8 mouse cellular contexts compared by ENCODE assay signal in genomic region chr10:78018797-78019203, GRCm38 (mm10). TPM values are rescaled to one million over a fixed set of nuclear protein-coding genes. Genes with fewer than 3 reads are reported as not detected.
DNase-seq lines count a peak whose midpoint lies in the region; ATAC-seq and TF ChIP-seq lines count a peak whose summit lies in the region.

No protein-coding gene starts in this region.

- H3K36me3 ChIP-seq in heart, embryonic 14.5 days (ENCODE audit: control insufficient read depth, insufficient read depth, low read length), result no peaks in the 10 kb centered on the region
- no peaks in the 10 kb centered on the region for H3K36me3 ChIP-seq in lung, embryonic 14.5 days (ENCODE audit: insufficient read depth)
- no peaks in the 10 kb centered on the region for H3K36me3 ChIP-seq in thymus, adult 2 months (ENCODE audit: control insufficient read depth, insufficient read depth, low read length)

- DNase-seq in CD8-positive naive resting alpha-beta T cell, adult 2 months (ENCODE audit: low read depth in 2 of 2, low spot score in 2 of 2), result peak; percentile 61 to 73
- DNase-seq in brain, adult 2 months (ENCODE audit: low read depth, low spot score), result peak; percentile 87
- peak; percentile 92 for DNase-seq in kidney, postnatal 10 days
- DNase-seq in lung, embryonic 14.5 days, result peak; percentile 95
- DNase-seq in thymus, adult 2 months, result peak; percentile 73

- no peak overlapping the region for H3K27ac ChIP-seq in embryonic fibroblast, embryonic 13.5 days (ENCODE audit: insufficient read depth, low read length)
- peak overlapping the region; percentile 82 to 89 for H3K27ac ChIP-seq in heart, embryonic 14.5 days (replicated peaks in 1 of 2; ENCODE audit: control insufficient read depth in 1 of 2, insufficient read depth in 1 of 2, low read depth in 2 of 2, low read length in 2 of 2)
- no peak overlapping the region for H3K27ac ChIP-seq in lung, embryonic 14.5 days (ENCODE audit: low read depth)
- H3K27ac ChIP-seq in olfactory bulb, adult 2 months (ENCODE audit: insufficient read depth, low read depth, low read length), result no peak overlapping the region
- no peak overlapping the region for H3K27ac ChIP-seq in thymus, adult 2 months (ENCODE audit: control insufficient read depth, insufficient read depth, low read length)

- no peaks in the 10 kb centered on the region for H3K4me1 ChIP-seq in embryonic fibroblast, embryonic 13.5 days (ENCODE audit: control insufficient read depth, insufficient read depth, low read length)
- H3K4me1 ChIP-seq in heart, embryonic 14.5 days (ENCODE audit: control insufficient read depth in 2 of 2, insufficient read depth in 2 of 2, low read length in 2 of 2), result peaks cover 5% of the 10 kb centered on the region in 2 experiments
- no peaks in the 10 kb centered on the region for H3K4me1 ChIP-seq in lung, embryonic 14.5 days (ENCODE audit: insufficient read depth)
- H3K4me1 ChIP-seq in olfactory bulb, adult 2 months (ENCODE audit: control insufficient read depth, insufficient read depth, low read length), result peaks cover 2% of the 10 kb centered on the region
- H3K4me1 ChIP-seq in thymus, adult 2 months (replicated peaks; ENCODE audit: control insufficient read depth, insufficient read depth, low read length), result peaks cover 2% of the 10 kb centered on the region

- WGBS in heart, embryonic 14.5 days, result 11% methylated on average over 19 of the region's 19 CpGs
- WGBS in lung, embryonic 14.5 days, result 20% methylated on average over 19 of the region's 19 CpGs
- 10% methylated on average over 19 of the region's 19 CpGs for WGBS in olfactory bulb, adult 2 months
- 18% methylated on average over 19 of the region's 19 CpGs for WGBS in thymus, adult 2 months

- peak; percentile 95 for TF ChIP-seq CTCF in embryonic fibroblast, embryonic 13.5 days (IDR thresholded peaks at IDR 0.05; ENCODE audit: borderline replicate concordance, insufficient read depth, low read length)
- peak; percentile 96 for TF ChIP-seq CTCF in lung, embryonic 14.5 days (IDR thresholded peaks at IDR 0.05; ENCODE audit: low read depth)
- peak; percentile 91 for TF ChIP-seq CTCF in olfactory bulb, adult 2 months (IDR thresholded peaks at IDR 0.05; ENCODE audit: insufficient read depth, low read depth, low read length)
- TF ChIP-seq CTCF in thymus, adult 2 months (IDR thresholded peaks at IDR 0.05; ENCODE audit: borderline replicate concordance, control insufficient read depth, extremely low read depth, insufficient read depth, low read length, poor library complexity), result peak; percentile 97

- no peaks in the 10 kb centered on the region for H3K9me3 ChIP-seq in heart, embryonic 14.5 days (ENCODE audit: control insufficient read depth, low read length)
- H3K9me3 ChIP-seq in lung, embryonic 14.5 days (ENCODE audit: low read depth, low read length), result no peaks in the 10 kb centered on the region

- peak overlapping the region; percentile 69 for H3K9ac ChIP-seq in heart, embryonic 14.5 days (ENCODE audit: low read length)
- no peak overlapping the region for H3K9ac ChIP-seq in lung, embryonic 14.5 days

- peak; percentile 83 for ATAC-seq in heart, embryonic 14.5 days (ENCODE audit: insufficient number of reproducible peaks, insufficient read depth, low FRiP score, low read depth)
- peak; percentile 82 for ATAC-seq in lung, embryonic 14.5 days (ENCODE audit: insufficient read depth)

- no peak for TF ChIP-seq POLR2A in embryonic fibroblast, embryonic 13.5 days (IDR thresholded peaks at IDR 0.05; ENCODE audit: low read depth, low read length)
- no peak for TF ChIP-seq POLR2A in olfactory bulb, adult 2 months (IDR thresholded peaks at IDR 0.05; ENCODE audit: insufficient read depth, low read depth, low read length)
- TF ChIP-seq POLR2A in thymus, adult 2 months (IDR thresholded peaks at IDR 0.05; ENCODE audit: control insufficient read depth, extremely low read depth, insufficient read depth, low read length, poor library complexity), result 0 out of 2 replicates have a peak, but pooled peaks have one; percentile 15

- H3K4me3 ChIP-seq in embryonic fibroblast, embryonic 13.5 days (ENCODE audit: insufficient read depth, low read length), result no peak overlapping the region
- peak overlapping the region; percentile 34 to 41 for H3K4me3 ChIP-seq in heart, embryonic 14.5 days (ENCODE audit: control insufficient read depth in 1 of 2, insufficient read depth in 1 of 2, low read depth in 1 of 2, low read length in 2 of 2)
- no peak overlapping the region; the same call in 1 of the 2 replicates for H3K4me3 ChIP-seq in lung, embryonic 14.5 days (ENCODE audit: low read depth, low read length)
- peak overlapping the region; percentile 50 for H3K4me3 ChIP-seq in olfactory bulb, adult 2 months (ENCODE audit: insufficient read depth, low read depth, low read length)
- H3K4me3 ChIP-seq in thymus, adult 2 months (ENCODE audit: control insufficient read depth, insufficient read depth, low read length), result no peak overlapping the region

- H3K4me2 ChIP-seq in heart, embryonic 14.5 days (ENCODE audit: low read length), result peak overlapping the region; percentile 62
- H3K4me2 ChIP-seq in lung, embryonic 14.5 days, result peak overlapping the region; percentile 48

- H3K27me3 ChIP-seq in heart, embryonic 14.5 days (ENCODE audit: control insufficient read depth, insufficient read depth, low read length), result no peaks in the 10 kb centered on the region
- no peaks in the 10 kb centered on the region for H3K27me3 ChIP-seq in lung, embryonic 14.5 days (ENCODE audit: insufficient read depth, low read length)
- H3K27me3 ChIP-seq in thymus, adult 2 months (ENCODE audit: control insufficient read depth, insufficient read depth, low read length), result no peaks in the 10 kb centered on the region

RNA-seq across cellular contexts. Expression of gene Pfkl, which starts 8.9 kb away (rescaled TPM):
- 46.8 and 59.8 TPM in 2 replicates for polyA plus RNA-seq in embryonic fibroblast, embryonic 13.5 days (2011; ENCODE audit: insufficient read length, low read depth, missing spikeins)
- polyA plus RNA-seq in heart, embryonic 14.5 days (2014; fragmentation: Nextera tagmentation; extraction: Ambion mirVana), result 168 and 170 TPM in 2 replicates
- polyA plus RNA-seq in lung, embryonic 14.5 days (2014; fragmentation: Nextera tagmentation; extraction: Ambion mirVana), result 141 and 160 TPM in 2 replicates
- not detected in 2 replicates for polyA plus RNA-seq in olfactory bulb, adult 2 months (2012; ENCODE audit: insufficient read depth, insufficient read length, low replicate concordance, missing spikeins)
- 81.2 and 93.7 TPM in 2 replicates for polyA plus RNA-seq in thymus, adult 2 months (2012; rRNA removed)

RNA-seq across cellular contexts. Expression of gene Dnmt3l, which starts 22.9 kb away (rescaled TPM):
- 0.45 and 1.6 TPM in 2 replicates for polyA plus RNA-seq in embryonic fibroblast, embryonic 13.5 days (2011; ENCODE audit: insufficient read length, low read depth, missing spikeins)
- not detected in 2 replicates for polyA plus RNA-seq in heart, embryonic 14.5 days (2014; fragmentation: Nextera tagmentation; extraction: Ambion mirVana)
- 1.4 TPM in 2 replicates for polyA plus RNA-seq in lung, embryonic 14.5 days (2014; fragmentation: Nextera tagmentation; extraction: Ambion mirVana)
- polyA plus RNA-seq in olfactory bulb, adult 2 months (2012; ENCODE audit: insufficient read depth, insufficient read length, low replicate concordance, missing spikeins), result not detected in 2 replicates
- polyA plus RNA-seq in thymus, adult 2 months (2012; rRNA removed), result 0.93 and 1.8 TPM in 2 replicates

RNA-seq across cellular contexts. Expression of gene Aire, which starts 24.6 kb away (rescaled TPM):
- not detected in 2 replicates for polyA plus RNA-seq in embryonic fibroblast, embryonic 13.5 days (2011; ENCODE audit: insufficient read length, low read depth, missing spikeins)
- 0.16 TPM in 1 of 2 replicates, not detected in the other for polyA plus RNA-seq in heart, embryonic 14.5 days (2014; fragmentation: Nextera tagmentation; extraction: Ambion mirVana)
- polyA plus RNA-seq in lung, embryonic 14.5 days (2014; fragmentation: Nextera tagmentation; extraction: Ambion mirVana), result 0.95 and 1.5 TPM in 2 replicates
- polyA plus RNA-seq in olfactory bulb, adult 2 months (2012; ENCODE audit: insufficient read depth, insufficient read length, low replicate concordance, missing spikeins), result not detected in 2 replicates
- polyA plus RNA-seq in thymus, adult 2 months (2012; rRNA removed), result 84.0 and 93.7 TPM in 2 replicates

RNA-seq across cellular contexts. Expression of gene 1810043G02Rik, which starts 40.5 kb away (rescaled TPM):
- 10.5 and 11.9 TPM in 2 replicates for polyA plus RNA-seq in embryonic fibroblast, embryonic 13.5 days (2011; ENCODE audit: insufficient read length, low read depth, missing spikeins)
- 18.6 and 21.1 TPM in 2 replicates for polyA plus RNA-seq in heart, embryonic 14.5 days (2014; fragmentation: Nextera tagmentation; extraction: Ambion mirVana)
- 24.6 and 28.1 TPM in 2 replicates for polyA plus RNA-seq in lung, embryonic 14.5 days (2014; fragmentation: Nextera tagmentation; extraction: Ambion mirVana)
- polyA plus RNA-seq in olfactory bulb, adult 2 months (2012; ENCODE audit: insufficient read depth, insufficient read length, low replicate concordance, missing spikeins), result not detected in 2 replicates
- 39.0 and 49.5 TPM in 2 replicates for polyA plus RNA-seq in thymus, adult 2 months (2012; rRNA removed)

RNA-seq across cellular contexts. Expression of gene Trpm2, which starts 48.4 kb away (rescaled TPM):
- polyA plus RNA-seq in embryonic fibroblast, embryonic 13.5 days (2011; ENCODE audit: insufficient read length, low read depth, missing spikeins), result not detected in 2 replicates
- polyA plus RNA-seq in heart, embryonic 14.5 days (2014; fragmentation: Nextera tagmentation; extraction: Ambion mirVana), result 0.07 and 0.51 TPM in 2 replicates
- polyA plus RNA-seq in lung, embryonic 14.5 days (2014; fragmentation: Nextera tagmentation; extraction: Ambion mirVana), result 0.09 and 0.63 TPM in 2 replicates
- not detected in 2 replicates for polyA plus RNA-seq in olfactory bulb, adult 2 months (2012; ENCODE audit: insufficient read depth, insufficient read length, low replicate concordance, missing spikeins)
- 16.4 and 21.0 TPM in 2 replicates for polyA plus RNA-seq in thymus, adult 2 months (2012; rRNA removed)

Comparison
In these comparisons a context has a peak if more than half of its experiments do, and no peak if none do; other contexts are left out.
1. H3K27ac ChIP-seq: peak in heart, embryonic 14.5 days (2 of 2); none in embryonic fibroblast, embryonic 13.5 days (single experiment), lung, embryonic 14.5 days (single experiment), olfactory bulb, adult 2 months (single experiment) and thymus, adult 2 months (single experiment).
2. H3K4me3 ChIP-seq: peak in heart, embryonic 14.5 days (2 of 2) and olfactory bulb, adult 2 months (single experiment); none in embryonic fibroblast, embryonic 13.5 days (single experiment), lung, embryonic 14.5 days (single experiment) and thymus, adult 2 months (single experiment).
3. Peak in every context shown above with its lines, with median percentiles within 50 percentile points of each other: DNase-seq and CTCF ChIP-seq.